Mouse (Mus musculus) C2C12 (cell line): ENCODE measurements around the gene Spopl. TPM values are rescaled to one million over a fixed set of nuclear protein-coding genes. Genes with fewer than 3 reads are reported as not detected.
"Not testable (repeated sequence)": the region's sequence is repeated elsewhere in the genome, so short reads cannot be mapped to it uniquely, and the experiment has no call there.

Source experiments
- H3K27me3 ChIP-seq: one replicate; pipeline ENCODE4 v1.6.1; 2011; ENCODE audit not compliant: control insufficient read depth, insufficient read depth, insufficient read length
- H3K36me3 ChIP-seq: one replicate; pipeline ENCODE4 v1.6.1; 2011; ENCODE audit not compliant: control insufficient read depth, insufficient read depth
- H3K4me3 ChIP-seq: one replicate; pipeline ENCODE4 v1.5.1; 2011; ENCODE audit warnings: mild to moderate bottlenecking, control low read depth; ENCODE audit not compliant: poor library complexity, insufficient read depth, severe bottlenecking
- H3K79me2 ChIP-seq: one replicate; pipeline ENCODE4 v1.6.1; 2011; ENCODE audit not compliant: control insufficient read depth, insufficient read depth
- H3K79me3 ChIP-seq: one replicate; pipeline ENCODE4 v1.6.1; 2011; ENCODE audit warnings: low read depth, control low read depth
- H3ac ChIP-seq: one replicate; pipeline ENCODE3; 2011; ENCODE audit warnings: low read depth; ENCODE audit not compliant: control insufficient read depth, insufficient read length
- CEBPB ChIP-seq: IDR thresholded peaks from one replicate; pipeline ENCODE4 v1.6.1; 2011; ENCODE audit warnings: low read depth, mild to moderate bottlenecking, control low read depth, moderate library complexity
- CTCF ChIP-seq: IDR thresholded peaks from one replicate; pipeline ENCODE4 v1.5.1; 2011; ENCODE audit not compliant: control insufficient read depth, insufficient read depth, insufficient read length
- FOSL1 ChIP-seq: IDR thresholded peaks from one replicate; pipeline ENCODE4 v1.8.0; 2011; ENCODE audit warnings: mild to moderate bottlenecking, low read length; ENCODE audit not compliant: poor library complexity, insufficient read depth, severe bottlenecking
- MAX ChIP-seq: IDR thresholded peaks from one replicate; pipeline ENCODE4 v1.6.1; 2011; ENCODE audit warnings: mild to moderate bottlenecking, control low read depth
- MYOD1 ChIP-seq: IDR thresholded peaks from one replicate; pipeline ENCODE4 v1.6.1; 2011; ENCODE audit warnings: low read depth; ENCODE audit not compliant: control insufficient read depth, insufficient read length
- MYOG ChIP-seq: IDR thresholded peaks from one replicate; pipeline ENCODE4 v1.6.1; 2011; ENCODE audit not compliant: control insufficient read depth, insufficient read length; ENCODE audit errors: extremely low read depth
- USF1 ChIP-seq: IDR thresholded peaks from one replicate; pipeline ENCODE4 v1.6.1; 2011; ENCODE audit warnings: low read depth, mild to moderate bottlenecking, control low read depth, moderate library complexity
- polyA plus RNA-seq: library from polyadenylated mRNA; unstranded; fragments of >200 nt; fragmentation: generic; extraction: Trizol; gene quantifications from one replicate; pipeline ENCODE4 v1.2.1, GENCODE M21; 2012; ENCODE audit warnings: missing spikeins

The Spopl gene
- polyA plus RNA-seq, 1 experiment: 3.2 TPM

- TF ChIP-seq FOSL1: no peak
- peaks cover 7% of the 10 kb centered on the region for H3K36me3 ChIP-seq
- H3ac ChIP-seq: no peak overlapping the region
- peaks cover 38% of the 10 kb centered on the region for H3K79me2 ChIP-seq
- H3K27me3 ChIP-seq: no peaks in the 10 kb centered on the region
- H3K79me3 ChIP-seq: peaks cover 21% of the 10 kb centered on the region
- H3K4me3 ChIP-seq: no peak overlapping the region
Observed at GRCm38 (mm10) chr2:23547220-23547619, 24.7 kb downstream of the Spopl start.

DNA sequence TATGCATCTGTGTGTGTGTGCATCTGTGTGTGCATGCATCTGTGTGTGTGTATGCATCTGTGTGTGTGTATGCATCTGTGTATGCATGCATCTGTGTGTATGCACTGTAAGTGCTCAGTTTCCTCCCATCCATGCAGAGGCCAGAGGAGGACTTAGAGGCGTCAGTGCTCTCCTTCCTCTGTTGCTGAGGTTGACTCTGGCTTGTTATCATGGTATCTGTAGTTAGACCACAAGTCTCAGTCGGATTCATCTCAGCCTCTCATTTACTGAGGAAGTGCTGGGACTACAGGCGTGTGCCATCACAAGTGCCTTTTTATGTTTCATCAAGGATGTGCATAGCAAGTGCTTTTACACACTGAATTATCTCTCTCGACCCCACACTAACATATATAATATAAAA lies 31.9 kb downstream of the Spopl start:
- H3K27me3 ChIP-seq: no peaks in the 10 kb centered on the region
- H3K79me3 ChIP-seq: no peaks in the 10 kb centered on the region
- no peak overlapping the region for H3K4me3 ChIP-seq
- peaks cover 42% of the 10 kb centered on the region for H3K36me3 ChIP-seq
- no peak overlapping the region for H3ac ChIP-seq
- TF ChIP-seq MYOD1: no peak
- TF ChIP-seq CEBPB: no peak
- TF ChIP-seq USF1: no peak
- TF ChIP-seq MYOG: no peak
- TF ChIP-seq CTCF: no peak
- TF ChIP-seq MAX: no peak
- TF ChIP-seq FOSL1: no peak
- no peaks in the 10 kb centered on the region for H3K79me2 ChIP-seq

DNA sequence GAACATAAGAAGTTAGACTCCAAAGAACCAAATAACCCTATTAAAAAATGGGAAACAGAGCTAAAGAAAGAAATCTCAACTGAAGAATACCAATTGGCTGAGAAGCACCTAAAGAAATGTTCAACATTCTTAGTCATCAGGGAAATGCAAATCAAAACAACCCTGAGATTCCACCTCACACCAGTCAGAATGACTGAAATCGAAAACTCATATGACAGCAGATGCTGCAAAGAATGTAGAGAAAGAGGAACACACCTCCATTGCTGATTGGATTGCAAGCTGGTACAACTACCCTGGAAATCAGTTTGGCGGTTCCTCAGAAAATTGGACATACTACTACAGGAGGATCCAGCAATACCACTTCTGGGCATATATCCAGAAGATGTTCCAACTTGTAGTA lies 44.2 kb downstream of the Spopl start:
- peaks cover 43% of the 10 kb centered on the region for H3K36me3 ChIP-seq
- not testable (repeated sequence) for H3K27me3 ChIP-seq, H3K79me2 ChIP-seq, H3K4me3 ChIP-seq, H3ac ChIP-seq, H3K79me3 ChIP-seq

DNA sequence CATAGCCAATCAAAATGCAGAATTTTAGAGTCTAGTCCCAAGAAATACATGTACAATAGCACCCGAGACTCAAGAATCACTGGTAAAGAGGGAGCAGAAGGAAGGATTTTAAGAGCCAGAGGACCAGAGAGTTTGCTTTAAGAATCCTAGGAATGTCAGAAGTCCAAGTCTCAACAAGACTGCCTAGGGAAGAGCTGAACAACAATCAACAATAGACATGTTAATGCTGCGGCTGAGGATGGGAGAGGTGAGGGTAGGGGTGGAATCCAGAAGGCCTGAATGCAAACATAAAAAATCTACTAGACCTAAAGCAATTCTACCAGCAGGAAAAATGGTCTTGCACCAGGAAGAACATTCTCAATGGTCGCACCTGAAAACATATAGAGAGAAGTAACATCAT lies 66.8 kb downstream of the Spopl start:
- no peaks in the 10 kb centered on the region for H3K79me3 ChIP-seq
- H3K79me2 ChIP-seq: no peaks in the 10 kb centered on the region
- H3K4me3 ChIP-seq: no peak overlapping the region
- H3K36me3 ChIP-seq: peaks cover 21% of the 10 kb centered on the region
- H3K27me3 ChIP-seq: no peaks in the 10 kb centered on the region
- H3ac ChIP-seq: no peak overlapping the region
- TF ChIP-seq FOSL1 (no peak), MAX (no peak), MYOG (no peak), MYOD1 (no peak)

GRCm38 (mm10) chr2:23481715-23482114 lies 90.2 kb downstream of the Spopl start:
- H3K79me2 ChIP-seq: no peaks in the 10 kb centered on the region
- no peak overlapping the region for H3ac ChIP-seq
- H3K79me3 ChIP-seq: no peaks in the 10 kb centered on the region
- no peaks in the 10 kb centered on the region for H3K36me3 ChIP-seq
- H3K27me3 ChIP-seq: no peaks in the 10 kb centered on the region
- TF ChIP-seq MYOD1: no peak
- TF ChIP-seq FOSL1: no peak
- TF ChIP-seq MYOG: no peak
- TF ChIP-seq CTCF: no peak
- no peak for TF ChIP-seq USF1
- no peak for TF ChIP-seq CEBPB
- TF ChIP-seq MAX: no peak
- no peak overlapping the region for H3K4me3 ChIP-seq

- H3K36me3 ChIP-seq: no peaks in the 10 kb centered on the region
- no peak for TF ChIP-seq MYOG
- TF ChIP-seq CTCF: no peak
- TF ChIP-seq CEBPB: no peak
- no peak for TF ChIP-seq MYOD1
- TF ChIP-seq FOSL1: no peak
- no peaks in the 10 kb centered on the region for H3K79me2 ChIP-seq
- H3K27me3 ChIP-seq: no peaks in the 10 kb centered on the region
- no peak overlapping the region for H3K4me3 ChIP-seq
- H3K79me3 ChIP-seq: no peaks in the 10 kb centered on the region
- H3ac ChIP-seq: no peak overlapping the region
Observed at GRCm38 (mm10) chr2:23467471-23467870, 104.4 kb downstream of the Spopl start.

- Histone ChIP-seq H3K4me3 (no peak overlapping the region), H3K27me3 (no peaks in the 10 kb centered on the region), H3K79me3 (no peaks in the 10 kb centered on the region), H3K79me2 (no peaks in the 10 kb centered on the region), H3K36me3 (no peaks in the 10 kb centered on the region), H3ac (no peak overlapping the region)
- TF ChIP-seq MYOG: no peak
- no peak for TF ChIP-seq USF1
- no peak for TF ChIP-seq CEBPB
- no peak for TF ChIP-seq MAX
- no peak for TF ChIP-seq MYOD1
- TF ChIP-seq CTCF: no peak
- no peak for TF ChIP-seq FOSL1
Observed at GRCm38 (mm10) chr2:23457452-23457851, 114.5 kb downstream of the Spopl start.
